Mouse (Mus musculus) liver, postnatal 0 days (tissue): Measurements from ENCODE around the gene Nfasc. TPM values are rescaled to one million over a fixed set of nuclear protein-coding genes. Genes with fewer than 3 reads are reported as not detected.

Experiments used
- ATAC-seq: fragments of 200-750 bp; cut with Nextera tagmentation; 2 replicates; pipeline ENCODE4 v1.8.0; 2017; ENCODE audit warnings: mild to moderate bottlenecking, moderate library complexity
- DNase-seq: peaks from one replicate; pipeline ENCODE4 v3.0.0-alpha.2; 2016
- H3K27ac ChIP-seq: fragments of 300-500 bp; sonication (generic); 2 replicates; pipeline ENCODE4 v1.5.1; 2014; ENCODE audit warnings: antibody characterized with exemption, moderate library complexity, mild to moderate bottlenecking, low read depth
- H3K27me3 ChIP-seq: fragments of 300-500 bp; sonication (generic); 2 replicates; pipeline ENCODE4 v1.6.1; 2014; ENCODE audit warnings: low read length, control low read depth, mixed read lengths; ENCODE audit not compliant: insufficient read depth
- H3K36me3 ChIP-seq: fragments of 300-500 bp; sonication (generic); replicated peaks from 2 replicates; pipeline ENCODE4 v1.6.1; 2014; ENCODE audit warnings: mild to moderate bottlenecking, control low read depth, low read length, moderate library complexity, mixed read lengths; ENCODE audit not compliant: insufficient read depth
- H3K4me1 ChIP-seq: fragments of 300-500 bp; sonication (generic); 2 replicates; pipeline ENCODE4 v1.6.1; 2014; ENCODE audit warnings: antibody characterized with exemption, mild to moderate bottlenecking, control low read depth; ENCODE audit not compliant: insufficient read depth
- H3K4me2 ChIP-seq: fragments of 300-500 bp; sonication (generic); 2 replicates; pipeline ENCODE4 v1.6.1; 2014; ENCODE audit warnings: low read depth, mild to moderate bottlenecking, low read length, moderate library complexity, mixed read lengths
- H3K4me3 ChIP-seq: fragments of 300-500 bp; sonication (generic); 2 replicates; pipeline ENCODE4 v1.5.1; 2014; ENCODE audit warnings: low read depth, low read length
- H3K9ac ChIP-seq: fragments of 300-500 bp; sonication (generic); replicated peaks from 2 replicates; pipeline ENCODE4 v1.6.1; 2014; ENCODE audit warnings: mild to moderate bottlenecking, moderate library complexity
- H3K9me3 ChIP-seq: fragments of 300-500 bp; sonication (generic); 2 replicates; pipeline ENCODE4 v1.6.1; 2016; ENCODE audit warnings: mild to moderate bottlenecking, control low read depth, low read length, mixed read lengths
- CTCF ChIP-seq: sonication (generic); IDR thresholded peaks from 2 replicates; pipeline ENCODE4 v1.5.1; 2016; ENCODE audit warnings: antibody characterized with exemption, low read depth
- EP300 ChIP-seq: IDR thresholded peaks from 2 replicates; pipeline ENCODE4 v1.6.1; 2016; ENCODE audit warnings: antibody characterized with exemption, low read depth, mild to moderate bottlenecking
- whole genome bisulfite sequencing: fragments of 180-500 bp; shearing (Covaris S2); extraction: QIAGEN DNeasy Blood & Tissue Kit; methylation state at CpG from one replicate; pipeline ENCODE4 v1.1.7; 2014; ENCODE audit not compliant: insufficient replicate concordance; 5-methylcytosine and 5-hydroxymethylcytosine counted together
- polyA plus RNA-seq: library from polyadenylated mRNA; unstranded; fragments of >200 nt; fragmentation: Nextera tagmentation; extraction: Ambion mirVana; gene quantifications from 2 replicates; pipeline ENCODE4 v1.2.1, GENCODE M21; 2015

Gene Nfasc
- polyA plus RNA-seq, 1 experiment from 2014 or later = 0.09 TPM

DNA sequence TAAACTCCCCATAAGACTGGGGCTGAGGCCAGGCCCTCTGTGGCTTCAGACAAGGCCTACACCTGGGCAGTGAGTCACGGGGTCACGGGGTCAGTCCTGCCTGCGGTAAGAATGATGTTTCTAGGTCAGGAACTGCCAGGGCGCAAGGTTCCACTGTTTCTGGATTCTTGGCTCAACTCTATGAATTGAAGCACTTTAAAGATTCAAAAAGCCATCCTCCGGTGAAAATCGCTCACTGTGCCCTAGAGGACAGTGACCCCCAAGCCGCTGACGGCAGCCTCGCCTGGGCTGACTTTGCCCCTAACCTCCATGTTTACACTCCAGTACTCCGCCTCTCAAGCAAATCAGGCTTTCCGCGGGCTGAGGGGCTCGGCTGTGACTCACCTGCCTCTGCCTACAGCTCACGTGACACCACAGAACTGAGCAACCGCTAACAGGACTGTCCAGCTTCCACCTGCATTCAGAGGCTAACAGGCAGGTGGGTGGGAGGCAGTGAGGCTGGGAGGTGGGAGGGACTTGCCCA lies 154.9 kb downstream of the Nfasc start:
- Histone ChIP-seq H3K9me3 (no peaks in the 10 kb centered on the region), H3K4me2 (peak overlapping the region; percentile 49), H3K27ac (peak overlapping the region; percentile 77), H3K4me1 (no peaks in the 10 kb centered on the region), H3K36me3 (no peaks in the 10 kb centered on the region), H3K9ac (no peak overlapping the region), H3K4me3 (no peak overlapping the region), H3K27me3 (no peaks in the 10 kb centered on the region)
- WGBS = 45% methylated on average over 15 of the region's 15 CpGs
- DNase-seq (peak; percentile 74), ATAC-seq (peak; percentile 100)
- TF ChIP-seq CTCF = no peak
- TF ChIP-seq EP300 = no peak

- WGBS = 71% methylated on average over 4 of the region's 4 CpGs
- H3K27me3 ChIP-seq = no peaks in the 10 kb centered on the region
- H3K9me3 ChIP-seq = no peaks in the 10 kb centered on the region
- ATAC-seq = no peak
- H3K4me1 ChIP-seq = no peaks in the 10 kb centered on the region
- DNase-seq = no peak
- no peaks in the 10 kb centered on the region for H3K36me3 ChIP-seq
- TF ChIP-seq CTCF (no peak), EP300 (no peak)
- no peak overlapping the region for H3K4me3 ChIP-seq
- no peak overlapping the region for H3K4me2 ChIP-seq
- H3K9ac ChIP-seq = no peak overlapping the region
- H3K27ac ChIP-seq = no peak overlapping the region
Measured at GRCm38 (mm10) chr1:132585376-132585775, 156.2 kb downstream of the Nfasc start.

- Histone ChIP-seq H3K36me3 (no peaks in the 10 kb centered on the region), H3K4me3 (no peak overlapping the region), H3K9ac (no peak overlapping the region), H3K4me2 (no peak overlapping the region), H3K9me3 (no peaks in the 10 kb centered on the region), H3K27ac (no peak overlapping the region), H3K4me1 (no peaks in the 10 kb centered on the region), H3K27me3 (no peaks in the 10 kb centered on the region)
- 69% methylated on average over 18 of the region's 18 CpGs for WGBS
- DNase-seq (no peak), ATAC-seq (no peak)
- TF ChIP-seq CTCF (no peak), EP300 (no peak)
Measured at GRCm38 (mm10) chr1:132582998-132583604, 158.5 kb downstream of the Nfasc start.

GRCm38 (mm10) chr1:132581845-132582839 lies 159.5 kb downstream of the Nfasc start:
- Histone ChIP-seq H3K9me3 (no peaks in the 10 kb centered on the region), H3K36me3 (no peaks in the 10 kb centered on the region), H3K27me3 (no peaks in the 10 kb centered on the region), H3K4me2 (no peak overlapping the region), H3K4me3 (no peak overlapping the region), H3K4me1 (no peaks in the 10 kb centered on the region), H3K27ac (no peak overlapping the region), H3K9ac (no peak overlapping the region)
- DNase-seq (no peak), ATAC-seq (no peak)
- TF ChIP-seq EP300 (no peak), CTCF (no peak)
- WGBS = 66% methylated on average over 14 of the region's 14 CpGs

GRCm38 (mm10) chr1:132580063-132580462 lies 161.5 kb downstream of the Nfasc start:
- WGBS = 75% methylated on average over 7 of the region's 7 CpGs
- Histone ChIP-seq H3K9me3 (no peaks in the 10 kb centered on the region), H3K36me3 (no peaks in the 10 kb centered on the region), H3K4me1 (no peaks in the 10 kb centered on the region), H3K27me3 (no peaks in the 10 kb centered on the region), H3K27ac (no peak overlapping the region), H3K4me2 (no peak overlapping the region), H3K9ac (no peak overlapping the region), H3K4me3 (no peak overlapping the region)
- TF ChIP-seq CTCF (no peak), EP300 (no peak)
- ATAC-seq (no peak), DNase-seq (no peak)

DNA sequence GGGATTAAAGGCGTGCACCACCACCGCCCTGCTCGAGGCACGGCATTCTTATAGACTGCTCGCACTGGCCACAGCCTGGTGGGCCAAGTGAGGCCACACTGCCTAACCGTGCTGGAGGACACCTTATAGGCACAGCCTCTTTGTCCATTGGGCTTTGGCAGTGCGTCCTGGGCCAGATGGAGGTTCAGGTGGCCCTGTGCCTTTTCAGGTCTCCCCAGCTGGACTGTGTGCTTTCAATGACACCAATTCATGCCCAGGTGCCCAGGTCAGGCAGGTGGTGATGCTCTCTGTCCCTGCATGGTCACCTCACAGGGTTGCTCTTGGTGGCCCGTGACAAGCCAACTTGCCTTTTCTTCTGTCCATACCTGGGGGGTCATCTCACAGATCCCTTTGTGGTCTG lies 164.8 kb downstream of the Nfasc start:
- H3K9me3 ChIP-seq = no peaks in the 10 kb centered on the region
- no peaks in the 10 kb centered on the region for H3K4me1 ChIP-seq
- no peak overlapping the region for H3K9ac ChIP-seq
- TF ChIP-seq EP300 = no peak
- no peak for TF ChIP-seq CTCF
- DNase-seq (no peak), ATAC-seq (no peak)
- H3K4me2 ChIP-seq = no peak overlapping the region
- no peak overlapping the region for H3K27ac ChIP-seq
- no peaks in the 10 kb centered on the region for H3K36me3 ChIP-seq
- H3K27me3 ChIP-seq = no peaks in the 10 kb centered on the region
- H3K4me3 ChIP-seq = no peak overlapping the region
- WGBS = 85% methylated on average over 8 of the region's 8 CpGs
